Mouse (Mus musculus): ENCODE data around the gene Srebf2.

DNA sequence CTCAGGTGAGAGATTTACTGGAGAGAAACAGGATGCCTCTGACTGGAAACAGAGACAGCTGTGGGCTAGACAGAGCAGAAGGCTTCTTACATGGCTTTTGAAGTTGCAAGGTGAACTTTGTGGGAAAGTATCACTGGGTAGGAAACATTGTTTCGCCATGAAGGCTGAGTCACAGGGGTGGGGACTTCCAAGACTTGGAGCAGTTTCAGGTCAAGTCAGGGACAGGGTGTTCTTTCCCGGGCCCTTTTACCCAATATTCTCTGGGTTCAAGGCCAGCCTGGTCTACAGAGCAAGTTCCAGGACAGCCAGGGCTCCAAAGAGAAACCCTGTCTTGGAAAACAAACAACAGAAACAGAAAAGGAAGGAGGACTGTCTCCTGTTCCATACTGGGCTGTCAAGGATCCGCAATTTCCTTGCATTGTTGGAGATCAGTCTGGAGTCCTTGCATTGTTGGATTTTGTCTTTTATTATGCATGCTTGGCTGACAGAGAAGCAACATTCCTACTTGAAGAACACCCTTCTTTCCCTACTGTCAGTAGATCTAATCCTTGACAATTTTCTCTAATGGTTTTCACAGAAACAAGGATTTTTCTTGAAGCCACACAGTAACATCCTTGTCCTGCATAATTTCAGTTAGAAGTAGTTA lies 100.3 kb downstream of the Srebf2 start:
- TF ChIP-seq CTCF (IDR thresholded peaks at IDR 0.05; ENCODE audit: low read depth, low read length) (no peak), POLR2A (IDR thresholded peaks at IDR 0.05; ENCODE audit: insufficient read depth, low read length) (no peak)

Measured in ES-Bruce4 (cell line).